Mouse (Mus musculus) heart, embryonic 14.5 days (tissue): ENCODE measurements at regions not wholly inside any gene's neighbourhood (a gene's known extent, or its start where the extent isn't known, plus 50 kb on each side); places are given as distances from the start of the nearest gene placed in this dataset.
"Not testable (repeated sequence)": the region's sequence is repeated elsewhere in the genome, so short reads cannot be mapped to it uniquely, and the experiment has no call there.

ENCODE experiments used
- ATAC-seq: fragments of 200-750 bp; cut with Nextera tagmentation; 2 replicates; pipeline ENCODE4 v1.8.0; 2017; ENCODE audit warnings: low read depth, moderate TSS enrichment; ENCODE audit not compliant: insufficient number of reproducible peaks, insufficient read depth, low FRiP score
- H3K27ac ChIP-seq, 2 experiments: fragments of 200-500 bp in 1 of 2; fragments of 300-500 bp in 1 of 2; sonication (generic) in 1 of 2; replicated peaks in 1 of 2; 2 replicates each; pipeline ENCODE4 v1.5.1; 2012 to 2014; ENCODE audit warnings: low read depth in 2 of 2, low read length in 2 of 2, control low read depth in 1 of 2, mild to moderate bottlenecking in 1 of 2, mixed read lengths in 1 of 2; ENCODE audit not compliant: control insufficient read depth in 1 of 2, insufficient read depth in 1 of 2
- H3K27me3 ChIP-seq: fragments of 300-500 bp; sonication (generic); 2 replicates; pipeline ENCODE4 v1.6.1; 2014; ENCODE audit warnings: mild to moderate bottlenecking, low read length, control low read depth; ENCODE audit not compliant: control insufficient read depth, insufficient read depth
- H3K36me3 ChIP-seq: fragments of 300-500 bp; sonication (generic); 2 replicates; pipeline ENCODE4 v1.6.1; 2014; ENCODE audit warnings: mild to moderate bottlenecking, control low read depth, low read length, mixed read lengths; ENCODE audit not compliant: control insufficient read depth, insufficient read depth
- H3K4me1 ChIP-seq, 2 experiments: fragments of 200-500 bp in 1 of 2; fragments of 300-500 bp in 1 of 2; sonication (generic) in 1 of 2; 2 replicates each; pipeline ENCODE4 v1.6.1; 2012 to 2014; ENCODE audit warnings: low read length in 2 of 2, control low read depth in 1 of 2, mixed read lengths in 1 of 2; ENCODE audit not compliant: control insufficient read depth in 2 of 2, insufficient read depth in 2 of 2
- H3K4me2 ChIP-seq: fragments of 300-500 bp; sonication (generic); 2 replicates; pipeline ENCODE4 v1.6.1; 2014; ENCODE audit warnings: mild to moderate bottlenecking, low read length
- H3K4me3 ChIP-seq, 2 experiments: fragments of 200-500 bp in 1 of 2; fragments of 300-500 bp in 1 of 2; sonication (generic) in 1 of 2; 2 replicates each; pipeline ENCODE4 v1.5.1; 2012 to 2014; ENCODE audit warnings: low read length in 2 of 2, mild to moderate bottlenecking in 2 of 2, control low read depth in 1 of 2, low read depth in 1 of 2, moderate library complexity in 1 of 2; ENCODE audit not compliant: control insufficient read depth in 1 of 2, insufficient read depth in 1 of 2
- H3K9ac ChIP-seq: fragments of 300-500 bp; sonication (generic); 2 replicates; pipeline ENCODE4 v1.6.1; 2014; ENCODE audit warnings: mild to moderate bottlenecking, low read length
- H3K9me3 ChIP-seq: fragments of 300-500 bp; sonication (generic); 2 replicates; pipeline ENCODE4 v1.6.1; 2016; ENCODE audit warnings: low read length, control low read depth; ENCODE audit not compliant: control insufficient read depth
- WGBS: fragments of 180-500 bp; shearing (Covaris S2); extraction: QIAGEN DNeasy Blood & Tissue Kit; methylation state at CpG from one replicate; pipeline ENCODE4 v1.1.7; 2014; 5-methylcytosine and 5-hydroxymethylcytosine counted together

- no peaks in the 10 kb centered on the region for H3K9me3 ChIP-seq
- H3K27me3 ChIP-seq = no peaks in the 10 kb centered on the region
- WGBS = 77% methylated on average over 1 of the region's 1 CpGs
- no peak overlapping the region for H3K27ac ChIP-seq
- no peaks in the 10 kb centered on the region for H3K4me1 ChIP-seq
- no peak overlapping the region for H3K9ac ChIP-seq
- no peaks in the 10 kb centered on the region for H3K36me3 ChIP-seq
- ATAC-seq = no peak
- H3K4me3 ChIP-seq = no peak overlapping the region
- H3K4me2 ChIP-seq = no peak overlapping the region
Observed at GRCm38 (mm10) chr14:33712458-33712857, 123.5 kb downstream of the Ptpn20 start.

- Histone ChIP-seq H3K27me3 (no peaks in the 10 kb centered on the region), H3K27ac (no peak overlapping the region), H3K9me3 (no peaks in the 10 kb centered on the region), H3K4me3 (no peak overlapping the region), H3K4me1 (0 out of 4 replicates have a peak, but pooled peaks cover 0 to 2% of the 10 kb centered on the region in 2 experiments), H3K9ac (no peak overlapping the region), H3K4me2 (no peak overlapping the region), H3K36me3 (no peaks in the 10 kb centered on the region)
- WGBS = 69% methylated on average over 6 of the region's 6 CpGs
- no peak for ATAC-seq
Observed at GRCm38 (mm10) chr14:33719651-33720050, 130.6 kb downstream of the Ptpn20 start.

GRCm38 (mm10) chr14:33722379-33723145, 133.6 kb downstream of the Ptpn20 start:
- not testable (repeated sequence) for H3K9ac ChIP-seq, H3K9me3 ChIP-seq, H3K27me3 ChIP-seq, H3K4me3 ChIP-seq, H3K36me3 ChIP-seq, ATAC-seq, H3K4me2 ChIP-seq, H3K4me1 ChIP-seq, H3K27ac ChIP-seq
- 84% methylated on average over 5 of the region's 5 CpGs for WGBS

- no peaks in the 10 kb centered on the region for H3K27me3 ChIP-seq
- 74% methylated on average over 10 of the region's 10 CpGs for WGBS
- no peak for ATAC-seq
- no peak overlapping the region for H3K4me3 ChIP-seq
- H3K27ac ChIP-seq = no peak overlapping the region
- H3K4me1 ChIP-seq = 0 out of 4 replicates have a peak, but pooled peaks cover 0 to 4% of the 10 kb centered on the region in 2 experiments
- H3K9ac ChIP-seq = no peak overlapping the region
- H3K36me3 ChIP-seq = no peaks in the 10 kb centered on the region
- H3K4me2 ChIP-seq = no peak overlapping the region
- H3K9me3 ChIP-seq = no peaks in the 10 kb centered on the region
Observed at GRCm38 (mm10) chr14:33726500-33726899, 137.5 kb downstream of the Ptpn20 start.

GRCm38 (mm10) chr14:33729115-33729884, 140.3 kb downstream of the Ptpn20 start:
- Histone ChIP-seq H3K36me3 (no peaks in the 10 kb centered on the region), H3K9ac (no peak overlapping the region), H3K27me3 (no peaks in the 10 kb centered on the region), H3K4me1 (0 out of 4 replicates have a peak, but pooled peaks cover 0 to 4% of the 10 kb centered on the region in 2 experiments), H3K27ac (no peak overlapping the region), H3K9me3 (no peaks in the 10 kb centered on the region), H3K4me2 (no peak overlapping the region), H3K4me3 (no peak overlapping the region)
- no peak for ATAC-seq
- WGBS = 81% methylated on average over 14 of the region's 14 CpGs

GRCm38 (mm10) chr14:33732698-33733097, 143.7 kb downstream of the Ptpn20 start:
- Histone ChIP-seq H3K27me3 (no peaks in the 10 kb centered on the region), H3K9ac (no peak overlapping the region), H3K4me1 (0 out of 4 replicates have a peak, but pooled peaks cover 0 to 4% of the 10 kb centered on the region in 2 experiments), H3K4me2 (no peak overlapping the region), H3K9me3 (no peaks in the 10 kb centered on the region), H3K4me3 (no peak overlapping the region), H3K36me3 (no peaks in the 10 kb centered on the region), H3K27ac (no peak overlapping the region)
- no peak for ATAC-seq
- WGBS = 61% methylated on average over 5 of the region's 5 CpGs

GRCm38 (mm10) chr14:33734446-33735043, 145.5 kb downstream of the Ptpn20 start:
- no peaks in the 10 kb centered on the region for H3K9me3 ChIP-seq
- no peaks in the 10 kb centered on the region for H3K27me3 ChIP-seq
- no peak overlapping the region for H3K4me3 ChIP-seq
- ATAC-seq = no peak
- H3K4me1 ChIP-seq = no peaks in the 10 kb centered on the region
- 81% methylated on average over 5 of the region's 5 CpGs for WGBS
- H3K9ac ChIP-seq = no peak overlapping the region
- H3K36me3 ChIP-seq = no peaks in the 10 kb centered on the region
- H3K4me2 ChIP-seq = no peak overlapping the region
- H3K27ac ChIP-seq = no peak overlapping the region
